Mouse (Mus musculus) neural tube, embryonic 11.5 days (tissue): ENCODE results near the gene Tceal5. TPM values are rescaled to one million over a fixed set of nuclear protein-coding genes. Genes with fewer than 3 reads are reported as not detected.
"Not testable (repeated sequence)": the region's sequence is repeated elsewhere in the genome, so short reads cannot be mapped to it uniquely, and the experiment has no call there.

Source experiments
- ATAC-seq: fragments of 200-750 bp; cut with Nextera tagmentation; 2 replicates; pipeline ENCODE4 v1.8.0; 2017; ENCODE audit warnings: moderate number of reproducible peaks, mild to moderate bottlenecking, moderate TSS enrichment, moderate library complexity; ENCODE audit not compliant: insufficient read depth, low FRiP score, low TSS enrichment
- DNase-seq: peaks from one replicate; pipeline ENCODE4 v3.0.0-alpha.2; 2015; ENCODE audit warnings: low spot score
- H3K27ac ChIP-seq: fragments of 300-500 bp; sonication (generic); 2 replicates; pipeline ENCODE4 v1.5.1; 2014; ENCODE audit warnings: low read depth, mild to moderate bottlenecking, low read length
- H3K27me3 ChIP-seq: fragments of 300-500 bp; sonication (generic); 2 replicates; pipeline ENCODE4 v1.6.1; 2014; ENCODE audit warnings: mild to moderate bottlenecking, low read length, mixed read lengths; ENCODE audit not compliant: control insufficient read depth, insufficient read depth
- H3K36me3 ChIP-seq: fragments of 300-500 bp; sonication (generic); 2 replicates; pipeline ENCODE4 v1.6.1; 2014; ENCODE audit warnings: mild to moderate bottlenecking, low read length, moderate library complexity, mixed read lengths; ENCODE audit not compliant: control insufficient read depth, insufficient read depth
- H3K4me1 ChIP-seq: fragments of 300-500 bp; sonication (generic); 2 replicates; pipeline ENCODE4 v1.6.1; 2014; ENCODE audit warnings: low read length, mixed read lengths; ENCODE audit not compliant: control insufficient read depth, insufficient read depth
- H3K4me2 ChIP-seq: fragments of 300-500 bp; sonication (generic); 2 replicates; pipeline ENCODE4 v1.6.1; 2014; ENCODE audit warnings: low read depth, mild to moderate bottlenecking, moderate library complexity
- H3K4me3 ChIP-seq: fragments of 300-500 bp; sonication (generic); 2 replicates; pipeline ENCODE4 v1.5.1; 2014; ENCODE audit warnings: low read depth, low read length
- H3K9ac ChIP-seq: fragments of 300-500 bp; sonication (generic); 2 replicates; pipeline ENCODE4 v1.6.1; 2014; ENCODE audit warnings: mild to moderate bottlenecking, low read length
- H3K9me3 ChIP-seq: fragments of 300-500 bp; sonication (generic); 2 replicates; pipeline ENCODE4 v1.6.1; 2016; ENCODE audit warnings: low read length; ENCODE audit not compliant: control insufficient read depth
- WGBS: fragments of 180-500 bp; shearing (Covaris S2); extraction: QIAGEN DNeasy Blood & Tissue Kit; methylation state at CpG from one replicate; pipeline ENCODE4 v1.1.7; 2014; 5-methylcytosine and 5-hydroxymethylcytosine counted together
- polyA plus RNA-seq: library from polyadenylated mRNA; unstranded; fragments of >200 nt; fragmentation: Nextera tagmentation; extraction: Ambion mirVana; gene quantifications from 2 replicates; pipeline ENCODE4 v1.2.1, GENCODE M21; 2014

The Tceal5 gene
- polyA plus RNA-seq, 1 experiment from 2014 or later, result 1.4 TPM

GRCm38 (mm10) chrX:136227768-136228167 is 24.1 kb upstream of the Tceal5 start:
- no peaks in the 10 kb centered on the region for H3K36me3 ChIP-seq
- 79% methylated on average over 5 of the region's 5 CpGs for WGBS

DNA sequence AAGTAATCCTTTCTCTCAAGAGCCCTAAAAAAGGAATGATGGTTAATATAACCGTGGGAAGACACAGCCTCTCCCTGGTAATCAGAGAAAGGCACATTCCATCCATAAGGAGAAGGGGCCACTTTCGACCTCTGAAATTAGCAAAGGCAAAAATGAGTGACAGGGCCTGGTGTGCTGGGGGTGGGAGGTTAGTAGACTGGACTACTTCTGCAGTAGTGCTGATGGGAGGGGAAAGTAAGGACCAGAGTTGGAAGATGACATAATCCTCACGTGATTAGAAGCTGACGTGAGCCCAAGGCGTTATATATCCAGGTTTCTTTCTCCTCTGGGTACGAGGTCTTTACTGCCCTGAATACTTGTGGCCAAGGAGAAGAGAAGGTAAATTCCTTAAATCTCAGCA is 20.0 kb upstream of the Tceal5 start:
- H3K27me3 ChIP-seq, result no peaks in the 10 kb centered on the region
- H3K4me2 ChIP-seq, result no peak overlapping the region
- H3K36me3 ChIP-seq, result no peaks in the 10 kb centered on the region
- DNase-seq (no peak), ATAC-seq (no peak)
- no peak overlapping the region for H3K4me3 ChIP-seq
- H3K4me1 ChIP-seq, result no peaks in the 10 kb centered on the region
- no peaks in the 10 kb centered on the region for H3K9me3 ChIP-seq
- H3K9ac ChIP-seq, result no peak overlapping the region
- no peak overlapping the region for H3K27ac ChIP-seq
- 77% methylated on average over 6 of the region's 6 CpGs for WGBS

More at GRCm38 (mm10) chrX:136227768-136228167, 24.1 kb upstream of the Tceal5 start:
- no peak overlapping the region for H3K4me3 ChIP-seq
- no peak overlapping the region for H3K4me2 ChIP-seq
- H3K4me1 ChIP-seq, result no peaks in the 10 kb centered on the region
- H3K9ac ChIP-seq, result no peak overlapping the region
- H3K27ac ChIP-seq, result no peak overlapping the region
- no peaks in the 10 kb centered on the region for H3K27me3 ChIP-seq
- ATAC-seq (no peak), DNase-seq (no peak)
- H3K9me3 ChIP-seq, result no peaks in the 10 kb centered on the region

- Histone ChIP-seq H3K36me3 (no peaks in the 10 kb centered on the region), H3K27me3 (no peaks in the 10 kb centered on the region), H3K4me2 (no peak overlapping the region), H3K4me3 (no peak overlapping the region), H3K9ac (no peak overlapping the region), H3K27ac (no peak overlapping the region), H3K9me3 (no peaks in the 10 kb centered on the region), H3K4me1 (no peaks in the 10 kb centered on the region)
- DNase-seq (no peak), ATAC-seq (no peak)
- WGBS, result 68% methylated on average over 1 of the region's 1 CpGs
These were observed 12.6 kb upstream of the Tceal5 start for GRCm38 (mm10) chrX:136216303-136216702.

- H3K9me3 ChIP-seq, H3K27me3 ChIP-seq, H3K27ac ChIP-seq, H3K4me1 ChIP-seq, H3K36me3 ChIP-seq, DNase-seq: not testable (repeated sequence)
- ATAC-seq, result peak; percentile 86
- WGBS, result 31% methylated on average over 4 of the region's 67 CpGs
- H3K4me3 ChIP-seq, result peak within 1 kb of the TSS; percentile 29
- H3K9ac ChIP-seq, result peak within 1 kb of the TSS; percentile 29; the same call in 1 of the 2 replicates
- H3K4me2 ChIP-seq, result peak within 1 kb of the TSS; percentile 32
These were observed 11.3 kb upstream of the Tceal5 start, which contains the start of the genes Tceal7 and Bex1 for GRCm38 (mm10) chrX:136214729-136215677. Tceal7 (plus strand) TSS chrX:136214779. Bex1 (minus strand) TSS chrX:136215513.

DNA sequence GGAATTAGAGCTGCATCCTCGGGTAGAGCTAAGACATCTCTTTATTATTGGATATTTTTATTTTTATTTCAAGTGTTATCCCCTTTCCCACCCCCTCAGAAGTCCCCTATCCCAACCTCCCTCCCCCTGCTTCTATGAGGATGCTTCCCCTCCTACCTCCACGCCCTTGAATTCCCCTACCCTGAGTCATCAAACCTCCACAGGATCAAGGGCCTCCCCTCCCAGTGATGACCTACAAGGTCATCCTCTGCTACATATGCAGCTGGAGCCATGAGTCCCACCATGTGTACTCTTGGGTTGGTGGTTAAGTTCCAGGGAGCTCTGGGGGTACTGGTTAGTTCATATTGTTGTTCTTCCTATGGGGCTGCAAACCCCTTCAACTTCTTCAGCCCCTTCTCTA is 9.7 kb upstream of the Tceal5 start:
- Histone ChIP-seq H3K9ac (no peak overlapping the region), H3K27ac (no peak overlapping the region), H3K9me3 (no peaks in the 10 kb centered on the region), H3K4me3 (no peak overlapping the region), H3K4me2 (no peak overlapping the region), H3K27me3 (no peaks in the 10 kb centered on the region), H3K4me1 (no peaks in the 10 kb centered on the region), H3K36me3 (no peaks in the 10 kb centered on the region)
- 90% methylated on average over 2 of the region's 2 CpGs for WGBS
- ATAC-seq, result no peak
- no peak for DNase-seq

DNA sequence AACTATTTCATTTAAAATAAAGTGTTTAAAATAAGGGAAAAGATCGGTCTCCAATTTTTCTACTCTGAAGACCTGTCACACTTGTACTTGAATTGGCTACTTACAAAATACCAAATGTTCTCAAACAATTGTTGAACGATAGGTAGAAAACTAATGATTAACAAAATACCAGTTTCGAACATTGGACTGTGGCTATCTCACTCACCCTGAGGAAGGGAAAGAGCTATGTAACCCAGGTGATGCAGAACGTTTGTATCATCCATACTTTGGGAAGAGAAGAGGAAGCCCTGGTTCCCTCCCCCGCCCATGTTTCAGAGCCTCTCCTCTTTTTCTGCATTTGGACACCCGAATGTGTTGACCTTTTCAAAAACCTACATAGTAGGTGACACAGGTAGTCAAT is 730 bp upstream of the Tceal5 start:
- Histone ChIP-seq H3K9ac (no peak overlapping the region), H3K27me3 (no peaks in the 10 kb centered on the region), H3K4me3 (no peak overlapping the region), H3K27ac (no peak overlapping the region), H3K9me3 (no peaks in the 10 kb centered on the region), H3K36me3 (no peaks in the 10 kb centered on the region), H3K4me1 (no peaks in the 10 kb centered on the region), H3K4me2 (no peak overlapping the region)
- ATAC-seq (no peak), DNase-seq (no peak)
- 84% methylated on average over 6 of the region's 6 CpGs for WGBS

- H3K27ac ChIP-seq, result no peak overlapping the region
- WGBS, result 26% methylated on average over 7 of the region's 7 CpGs
- no peaks in the 10 kb centered on the region for H3K4me1 ChIP-seq
- no peaks in the 10 kb centered on the region for H3K36me3 ChIP-seq
- ATAC-seq (peak; percentile 35; the same call in 1 of the 2 replicates), DNase-seq (no peak)
- peak overlapping the region; percentile 36 for H3K4me3 ChIP-seq
- no peaks in the 10 kb centered on the region for H3K27me3 ChIP-seq
- peak overlapping the region; percentile 48 for H3K4me2 ChIP-seq
- H3K9ac ChIP-seq, result peak overlapping the region; percentile 54
- no peaks in the 10 kb centered on the region for H3K9me3 ChIP-seq
These were observed 419 bp downstream of the Tceal5 start for GRCm38 (mm10) chrX:136203257-136203656.

DNA sequence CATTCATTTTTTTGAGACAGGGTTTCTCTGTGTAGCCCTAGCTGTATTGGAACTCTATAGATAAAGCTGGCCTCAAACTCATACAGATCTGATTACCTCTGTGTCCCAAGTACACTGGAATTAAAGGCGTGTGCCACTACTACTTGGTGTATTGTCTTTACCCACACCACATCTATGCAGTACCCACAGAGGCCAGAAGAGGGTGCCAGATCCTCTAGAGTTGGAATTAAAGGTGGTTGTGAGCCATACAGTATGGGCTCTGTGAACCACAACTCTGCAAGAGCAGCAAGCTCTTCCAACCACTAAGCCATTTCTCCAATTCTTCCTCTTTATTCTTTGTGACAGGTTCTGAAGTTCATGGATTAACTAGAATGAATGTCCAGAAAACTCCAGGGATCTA is 6.8 kb downstream of the Tceal5 start:
- H3K27ac ChIP-seq, result no peak overlapping the region

More for the DNA sequence above, 6.8 kb downstream of the Tceal5 start:
- no peak for ATAC-seq
- WGBS, result 60% methylated on average over 1 of the region's 1 CpGs
- H3K4me3 ChIP-seq, result no peak overlapping the region
- peak; percentile 14 for DNase-seq
- H3K36me3 ChIP-seq, result no peaks in the 10 kb centered on the region
- no peak overlapping the region for H3K9ac ChIP-seq
- H3K4me1 ChIP-seq, result no peaks in the 10 kb centered on the region
- no peak overlapping the region for H3K4me2 ChIP-seq
- H3K9me3 ChIP-seq, result no peaks in the 10 kb centered on the region
- H3K27me3 ChIP-seq, result no peaks in the 10 kb centered on the region
